Mouse (Mus musculus): ENCODE data around the gene Araf. TPM values are rescaled to one million over a fixed set of nuclear protein-coding genes. Genes with fewer than 3 reads are reported as not detected.

Gene Araf
- 32.1 TPM for polyA plus RNA-seq (2014; fragmentation: Illumina TruSeq; extraction: RNeasy Lipid Tissue Mini Kit (QIAGEN cat#74804); ENCODE audit: low read depth, low replicate concordance)

GRCm38 (mm10) chrX:20797681-20798080 lies at the start of gene Araf:
Gene Araf (plus strand): TSS chrX:20797814.

GRCm38 (mm10) chrX:20869962-20870513 lies 72.4 kb downstream of the Araf start, which contains the start of gene Timp1:
Gene Timp1 (plus strand): TSS chrX:20870166.

Other genes with a start within 250 kb of the Araf start
- 4,203 TPM for gene Rgn, start 248.0 kb upstream of the Araf start, polyA plus RNA-seq (2014; fragmentation: Illumina TruSeq; extraction: RNeasy Lipid Tissue Mini Kit (QIAGEN cat#74804); ENCODE audit: low read depth, low replicate concordance)
- gene Rbm10, start 180.3 kb upstream of the Araf start, polyA plus RNA-seq (2014; fragmentation: Illumina TruSeq; extraction: RNeasy Lipid Tissue Mini Kit (QIAGEN cat#74804); ENCODE audit: low read depth, low replicate concordance): 4.8 TPM
- 62.3 TPM for gene Ndufb11, start 180.2 kb upstream of the Araf start, polyA plus RNA-seq (2014; fragmentation: Illumina TruSeq; extraction: RNeasy Lipid Tissue Mini Kit (QIAGEN cat#74804); ENCODE audit: low read depth, low replicate concordance)
- 70.6 TPM for gene Uba1, start 139.5 kb upstream of the Araf start, polyA plus RNA-seq (2014; fragmentation: Illumina TruSeq; extraction: RNeasy Lipid Tissue Mini Kit (QIAGEN cat#74804); ENCODE audit: low read depth, low replicate concordance)
- gene Cdk16, start 109.9 kb upstream of the Araf start, polyA plus RNA-seq (2014; fragmentation: Illumina TruSeq; extraction: RNeasy Lipid Tissue Mini Kit (QIAGEN cat#74804); ENCODE audit: low read depth, low replicate concordance): 7.8 TPM
- 0.32 TPM for gene Usp11, start 93.9 kb upstream of the Araf start, polyA plus RNA-seq (2014; fragmentation: Illumina TruSeq; extraction: RNeasy Lipid Tissue Mini Kit (QIAGEN cat#74804); ENCODE audit: low read depth, low replicate concordance)
- not detected for gene Timp1, start 72.4 kb downstream of the Araf start, polyA plus RNA-seq (2014; fragmentation: Illumina TruSeq; extraction: RNeasy Lipid Tissue Mini Kit (QIAGEN cat#74804); ENCODE audit: low read depth, low replicate concordance)
- gene Syn1, start 123.2 kb downstream of the Araf start, polyA plus RNA-seq (2014; fragmentation: Illumina TruSeq; extraction: RNeasy Lipid Tissue Mini Kit (QIAGEN cat#74804); ENCODE audit: low read depth, low replicate concordance): 0.11 TPM
- 3.4 TPM for gene Cfp, start 133.7 kb downstream of the Araf start, polyA plus RNA-seq (2014; fragmentation: Illumina TruSeq; extraction: RNeasy Lipid Tissue Mini Kit (QIAGEN cat#74804); ENCODE audit: low read depth, low replicate concordance)
- 3.3 TPM for gene Elk1, start 152.8 kb downstream of the Araf start, polyA plus RNA-seq (2014; fragmentation: Illumina TruSeq; extraction: RNeasy Lipid Tissue Mini Kit (QIAGEN cat#74804); ENCODE audit: low read depth, low replicate concordance)
- gene Uxt, start 164.2 kb downstream of the Araf start, polyA plus RNA-seq (2014; fragmentation: Illumina TruSeq; extraction: RNeasy Lipid Tissue Mini Kit (QIAGEN cat#74804); ENCODE audit: low read depth, low replicate concordance): 28.8 TPM

Measured in liver, adult 10 weeks (tissue).